Mouse (Mus musculus) c-Kit-negative CD71-positive TER-119-positive erythroid progenitor cells, embryonic 14.5 days (primary cell): ENCODE results near the gene Rif1.
"Not testable (repeated sequence)": the region's sequence is repeated elsewhere in the genome, so short reads cannot be mapped to it uniquely, and the experiment has no call there.

Experiments
- DNase-seq: peaks from one replicate; pipeline ENCODE4 v3.0.0-alpha.2; 2013; ENCODE audit warnings: low read depth, low spot score

The Rif1 gene

DNA sequence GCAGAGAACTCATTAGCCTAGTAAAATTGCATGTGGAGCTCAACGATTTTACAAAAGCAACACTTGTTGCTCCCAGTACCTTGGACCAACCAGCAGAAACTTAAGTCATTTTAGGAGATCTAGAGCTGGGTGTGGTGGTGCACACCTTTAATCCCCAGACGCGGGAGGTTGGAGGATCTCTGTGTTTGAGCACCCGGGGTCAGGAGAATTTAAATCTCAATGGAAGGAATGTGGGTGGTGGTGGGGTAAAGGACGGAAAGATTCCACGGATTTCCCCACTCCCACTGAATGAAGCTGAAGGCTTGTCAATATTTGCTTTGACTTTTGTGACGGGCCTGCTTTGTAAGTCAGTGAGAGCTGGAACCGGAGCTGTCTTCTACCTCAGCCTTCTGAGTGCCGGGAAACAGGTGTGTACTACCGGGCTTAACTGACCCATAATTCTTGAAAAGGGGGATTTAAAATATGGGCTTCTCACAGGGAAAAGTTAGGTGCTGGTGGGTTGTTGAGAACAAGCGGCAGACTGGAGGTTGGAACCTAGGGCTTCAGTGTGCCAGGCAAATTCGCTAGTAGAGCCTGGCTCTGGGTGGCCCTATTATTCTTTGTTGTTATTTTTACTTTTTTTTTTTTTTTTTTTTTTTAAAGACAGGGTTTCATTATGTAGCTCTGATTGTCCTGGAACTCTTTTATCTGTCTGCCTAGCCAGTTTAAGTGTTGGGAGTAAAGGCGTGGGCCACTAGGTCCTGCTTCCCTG lies 1.2 kb upstream of the Rif1 start:
- DNase-seq: no peak

DNA sequence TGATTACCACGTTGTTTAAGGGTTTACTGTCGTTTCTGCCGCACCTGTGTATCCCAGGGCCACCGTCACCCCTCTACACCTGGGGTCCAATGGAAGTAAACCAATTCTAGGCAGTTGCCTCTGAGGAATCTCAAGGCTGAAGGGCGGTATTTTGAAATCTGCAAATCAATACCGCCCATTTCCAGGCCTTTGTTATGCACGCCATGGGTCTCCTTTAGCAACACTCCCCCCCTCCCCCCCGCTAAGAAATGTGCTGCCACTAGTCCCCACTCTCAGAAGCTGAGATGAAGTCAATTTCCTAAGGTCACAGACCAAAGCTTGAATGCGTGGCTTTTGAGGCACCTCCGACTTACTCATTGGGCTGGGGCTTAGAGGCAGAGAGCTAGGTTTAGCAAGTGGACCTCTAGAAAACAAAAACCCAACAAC lies 554 bp upstream of the Rif1 start:
- peak; percentile 11 for DNase-seq

GRCm38 (mm10) chr2:52073141-52073904 lies 691 bp downstream of the Rif1 start:
- DNase-seq: peak; percentile 21

DNA sequence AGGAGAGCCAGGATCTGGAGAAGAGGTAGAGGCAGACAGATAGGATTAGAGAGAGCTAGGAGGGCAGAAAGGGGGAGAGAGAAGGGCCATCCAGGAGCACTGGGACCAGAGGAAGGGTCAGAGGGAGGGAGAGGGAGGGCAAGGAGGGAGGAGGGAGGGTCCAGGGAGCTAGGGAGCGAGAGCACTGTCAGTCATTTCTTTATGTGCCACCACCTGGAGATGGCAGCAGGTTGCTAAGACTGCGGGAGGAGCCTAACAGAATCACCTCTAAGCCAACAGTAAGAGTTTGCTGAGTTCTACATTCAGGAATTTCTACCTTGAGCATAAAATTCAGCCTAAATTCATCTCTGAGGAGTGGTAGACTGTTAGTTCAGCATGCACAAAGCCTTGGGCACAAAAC lies 6.0 kb downstream of the Rif1 start:
- no peak for DNase-seq

GRCm38 (mm10) chr2:52084013-52084412 lies 11.4 kb downstream of the Rif1 start:
- no peak for DNase-seq

GRCm38 (mm10) chr2:52084571-52084970 lies 11.9 kb downstream of the Rif1 start:
- DNase-seq: no peak

GRCm38 (mm10) chr2:52114086-52114485 lies 41.5 kb downstream of the Rif1 start:
- DNase-seq: no peak

GRCm38 (mm10) chr2:52131370-52131769 lies 58.7 kb downstream of the Rif1 start:
- not testable (repeated sequence) for DNase-seq

DNA sequence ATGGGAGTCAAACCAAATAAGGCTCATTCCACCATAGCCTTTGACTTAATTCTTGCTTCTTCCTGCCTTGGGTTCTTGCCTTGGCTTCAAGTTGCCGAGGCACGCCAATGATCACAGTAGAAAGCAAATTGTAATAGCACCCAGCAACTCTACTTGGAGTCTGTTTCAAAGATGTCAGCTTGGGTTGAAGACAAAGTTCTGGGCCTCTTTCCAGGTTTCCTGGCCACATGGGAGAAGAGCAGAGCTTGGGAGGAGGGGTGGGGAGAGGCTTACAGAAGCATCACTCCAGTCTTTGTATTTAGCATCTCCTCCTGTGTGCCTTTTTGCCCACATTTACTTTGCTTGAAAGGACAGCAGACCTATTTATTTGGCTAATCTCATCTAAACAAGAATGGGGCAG lies 60.7 kb downstream of the Rif1 start:
- DNase-seq: no peak

DNA sequence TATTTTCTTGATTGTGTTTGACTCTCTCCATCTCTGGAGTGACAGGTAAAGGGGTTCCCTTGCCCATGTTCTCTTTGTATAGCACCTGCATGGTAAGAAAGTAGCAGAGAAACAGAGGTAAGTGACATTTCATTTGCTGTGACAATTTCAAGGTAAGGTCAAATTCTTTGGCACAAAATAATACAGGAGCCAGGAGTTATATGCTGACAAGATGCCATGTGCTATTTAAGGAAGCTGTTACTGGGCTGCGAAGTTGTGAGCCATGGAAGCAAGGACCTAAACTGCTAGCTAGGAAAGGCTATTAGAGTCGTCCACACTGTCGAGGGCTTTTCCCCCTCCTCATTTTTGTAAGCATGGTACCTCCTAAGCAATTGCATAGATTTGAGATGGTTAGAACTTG lies 80.4 kb downstream of the Rif1 start:
- no peak for DNase-seq

- no peak for DNase-seq
Measured at GRCm38 (mm10) chr2:52169243-52170005, 96.8 kb downstream of the Rif1 start.
